Mouse (Mus musculus): Measurements from ENCODE around the gene Trim60.

DNA sequence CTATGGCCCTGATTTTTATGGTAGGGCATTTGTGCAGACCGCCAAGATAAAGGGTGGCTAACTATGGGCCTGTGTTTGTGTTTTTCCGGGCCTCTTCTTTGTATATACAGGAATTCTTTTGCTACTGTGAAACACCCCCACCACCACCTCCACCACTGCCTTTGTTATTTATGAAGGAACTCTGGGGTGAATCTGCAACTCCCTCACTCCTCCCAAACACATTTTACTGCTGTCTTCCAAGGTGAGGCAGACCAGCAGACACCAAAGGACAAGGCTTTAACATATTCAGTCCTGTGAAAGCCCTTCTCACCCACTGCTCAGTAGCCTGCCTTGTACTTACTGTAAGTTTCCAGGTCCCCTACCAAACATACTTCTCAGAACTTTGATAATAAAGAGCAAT lies 15.8 kb upstream of the Trim60 start:
- TF ChIP-seq CTCF (IDR thresholded peaks at IDR 0.05; ENCODE audit: low read depth) = no peak
- TF ChIP-seq EP300 (IDR thresholded peaks at IDR 0.05; ENCODE audit: low read depth) = no peak

Data from heart, postnatal 0 days (tissue).